In the genomic region with DNA sequence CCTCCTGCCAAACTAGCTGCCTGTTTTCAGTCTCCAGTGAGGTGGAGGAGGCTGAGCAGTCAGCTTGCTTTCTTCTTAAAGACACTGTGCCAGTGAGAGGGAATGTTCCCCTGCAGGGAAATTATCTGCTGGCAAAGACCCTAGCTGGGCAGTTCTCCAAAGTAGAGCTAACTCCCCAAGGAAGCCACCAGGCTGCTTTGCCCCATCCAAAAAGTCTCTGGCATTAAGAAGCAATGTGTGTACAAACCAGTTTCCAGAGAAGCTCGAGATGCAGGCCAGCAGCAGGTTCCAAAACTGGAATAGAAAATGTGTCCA, we compare ENCODE assay signal across 9 mouse cellular contexts.
DNase-seq lines count a peak whose midpoint lies in the region; ATAC-seq and TF ChIP-seq lines count a peak whose summit lies in the region.
"Had no signal": no experiment of that assay in that cellular context is flagged by ENCODE, and none has a peak within 500 bp of the region (broad histone marks: within the 10 kb centered on the region; RNA-seq: fewer than 3 reads in every experiment).

No protein-coding gene starts in this region.

- H3K4me3 ChIP-seq in forebrain, embryonic 13.5 days: no peak overlapping the region
- H3K4me3 ChIP-seq in forebrain, embryonic 12.5 days (replicated peaks): no peak overlapping the region
- no peak overlapping the region for H3K4me3 ChIP-seq in layer of hippocampus, adult 2 months
- no peak overlapping the region for H3K4me3 ChIP-seq in midbrain, embryonic 13.5 days (replicated peaks)
- H3K4me3 ChIP-seq in liver, postnatal 0 days (ENCODE audit: low read depth, low read length): no peak overlapping the region
- H3K4me3 ChIP-seq: liver, embryonic 15.5 days had no signal

- peak overlapping the region; percentile 40; the same call in 1 of the 2 replicates for H3K27ac ChIP-seq in forebrain, embryonic 13.5 days
- H3K27ac ChIP-seq in forebrain, embryonic 12.5 days: no peak overlapping the region
- H3K27ac ChIP-seq in layer of hippocampus, adult 2 months: peak overlapping the region; percentile 28; the same call in 1 of the 2 replicates
- H3K27ac ChIP-seq in midbrain, embryonic 13.5 days: no peak overlapping the region
- H3K27ac ChIP-seq in liver, postnatal 0 days (ENCODE audit: low read depth): no peak overlapping the region
- H3K27ac ChIP-seq: liver, embryonic 15.5 days had no signal

- TF ChIP-seq EP300 in liver, postnatal 0 days (IDR thresholded peaks at IDR 0.05; ENCODE audit: low read depth): no peak

- H3K9me3 ChIP-seq in forebrain, embryonic 13.5 days (replicated peaks): no peaks in the 10 kb centered on the region
- no peaks in the 10 kb centered on the region for H3K9me3 ChIP-seq in forebrain, embryonic 12.5 days
- H3K9me3 ChIP-seq in midbrain, embryonic 13.5 days: no peaks in the 10 kb centered on the region
- H3K9me3 ChIP-seq in liver, postnatal 0 days (ENCODE audit: low read length): no peaks in the 10 kb centered on the region
- H3K9me3 ChIP-seq: liver, embryonic 15.5 days had no signal

- H3K9ac ChIP-seq in forebrain, embryonic 13.5 days: no peak overlapping the region
- no peak overlapping the region for H3K9ac ChIP-seq in forebrain, embryonic 12.5 days
- no peak overlapping the region for H3K9ac ChIP-seq in midbrain, embryonic 13.5 days (replicated peaks)
- no peak overlapping the region for H3K9ac ChIP-seq in liver, postnatal 0 days (replicated peaks)
- H3K9ac ChIP-seq: liver, embryonic 15.5 days had no signal

- WGBS in forebrain, embryonic 13.5 days: 33% methylated on average over 1 of the region's 1 CpGs
- 68% methylated on average over 1 of the region's 1 CpGs for WGBS in forebrain, embryonic 12.5 days
- WGBS in midbrain, embryonic 13.5 days: 69% methylated on average over 1 of the region's 1 CpGs
- 65% methylated on average over 1 of the region's 1 CpGs for WGBS in liver, postnatal 0 days (ENCODE audit: insufficient replicate concordance)

- peaks cover 11% of the 10 kb centered on the region for H3K4me1 ChIP-seq in forebrain, embryonic 13.5 days
- peaks cover 5% of the 10 kb centered on the region for H3K4me1 ChIP-seq in forebrain, embryonic 12.5 days
- H3K4me1 ChIP-seq in midbrain, embryonic 13.5 days (replicated peaks): peaks cover 5% of the 10 kb centered on the region; the same call in 1 of the 2 replicates
- H3K4me1 ChIP-seq in liver, postnatal 0 days (ENCODE audit: insufficient read depth): no peaks in the 10 kb centered on the region
- H3K4me1 ChIP-seq: liver, embryonic 15.5 days had no signal

- no peaks in the 10 kb centered on the region for H3K27me3 ChIP-seq in forebrain, embryonic 13.5 days
- H3K27me3 ChIP-seq in forebrain, embryonic 12.5 days: no peaks in the 10 kb centered on the region
- H3K27me3 ChIP-seq in midbrain, embryonic 13.5 days: no peaks in the 10 kb centered on the region
- no peaks in the 10 kb centered on the region for H3K27me3 ChIP-seq in liver, postnatal 0 days (ENCODE audit: insufficient read depth, low read length)
- H3K27me3 ChIP-seq: liver, embryonic 15.5 days had no signal

- ATAC-seq in forebrain, embryonic 13.5 days: peak; percentile 90
- ATAC-seq in forebrain, embryonic 12.5 days (ENCODE audit: low FRiP score): no peak
- ATAC-seq in midbrain, embryonic 13.5 days: 0 out of 2 replicates have a peak, but pooled peaks have one; percentile 45
- ATAC-seq in liver, postnatal 0 days: no peak

- peak; percentile 96 for DNase-seq in brain, embryonic 14.5 days (ENCODE audit: low read depth)
- DNase-seq in frontal cortex, postnatal 36 days (ENCODE audit: low spot score in 2 of 2): peak; percentile 88 to 92
- peak; percentile 75 to 90 for DNase-seq in layer of hippocampus, adult 2 months (ENCODE audit: low spot score in 2 of 2)
- DNase-seq in liver, postnatal 0 days: no peak
- no peak for DNase-seq in spleen, postnatal 4 days (ENCODE audit: low spot score in 2 of 2)

- no peaks in the 10 kb centered on the region for H3K36me3 ChIP-seq in forebrain, embryonic 13.5 days (ENCODE audit: poor library complexity, severe bottlenecking)
- H3K36me3 ChIP-seq in forebrain, embryonic 12.5 days (replicated peaks): no peaks in the 10 kb centered on the region
- H3K36me3 ChIP-seq in midbrain, embryonic 13.5 days: no peaks in the 10 kb centered on the region
- no peaks in the 10 kb centered on the region for H3K36me3 ChIP-seq in liver, postnatal 0 days (replicated peaks; ENCODE audit: insufficient read depth, low read length)
- H3K36me3 ChIP-seq: liver, embryonic 15.5 days had no signal

- TF ChIP-seq POLR2A in brain, embryonic 14.5 days (IDR thresholded peaks at IDR 0.05; ENCODE audit: borderline replicate concordance, extremely low read depth, insufficient read depth, insufficient read length, poor library complexity, severe bottlenecking): no peak

- TF ChIP-seq CTCF in brain, embryonic 14.5 days (IDR thresholded peaks at IDR 0.05; ENCODE audit: borderline replicate concordance, extremely low read depth, insufficient read depth, insufficient read length): no peak
- TF ChIP-seq CTCF in layer of hippocampus, adult 2 months (conservative IDR thresholded peaks at IDR 0.05): peak; percentile 20; the same call in 1 of the 2 replicates
- TF ChIP-seq CTCF in liver, postnatal 0 days (IDR thresholded peaks at IDR 0.05; ENCODE audit: low read depth): no peak

- no peak overlapping the region for H3K4me2 ChIP-seq in forebrain, embryonic 13.5 days
- H3K4me2 ChIP-seq in forebrain, embryonic 12.5 days: no peak overlapping the region
- H3K4me2 ChIP-seq in midbrain, embryonic 13.5 days (replicated peaks): no peak overlapping the region
- no peak overlapping the region for H3K4me2 ChIP-seq in liver, postnatal 0 days (ENCODE audit: low read depth, low read length)
- H3K4me2 ChIP-seq: liver, embryonic 15.5 days had no signal

Comparison
In these comparisons a context has a peak if more than half of its experiments do, and no peak if none do; other contexts are left out.
1. ATAC-seq: peak in forebrain, embryonic 13.5 days (single experiment) and midbrain, embryonic 13.5 days (single experiment); none in forebrain, embryonic 12.5 days (single experiment) and liver, postnatal 0 days (single experiment).
2. H3K27ac ChIP-seq: peak in forebrain, embryonic 13.5 days (single experiment) and layer of hippocampus, adult 2 months (single experiment); none in forebrain, embryonic 12.5 days (single experiment), midbrain, embryonic 13.5 days (single experiment) and liver, postnatal 0 days (single experiment).
3. DNase-seq: peak in brain, embryonic 14.5 days (single experiment), frontal cortex, postnatal 36 days (2 of 2) and layer of hippocampus, adult 2 months (2 of 2); none in liver, postnatal 0 days (single experiment) and spleen, postnatal 4 days (0 of 2).